Mouse (Mus musculus) lung, adult 2 months (tissue): ENCODE measurements around the gene Dlx6.

Experiments
- CTCF ChIP-seq: fragments of 200-500 bp; IDR thresholded peaks from 2 replicates; pipeline ENCODE4 v1.5.1; 2011; ENCODE audit warnings: mild to moderate bottlenecking, low read length, control low read depth; ENCODE audit not compliant: insufficient read depth
- POLR2A ChIP-seq: fragments of 200-500 bp; IDR thresholded peaks from 2 replicates; pipeline ENCODE4 v1.6.1; 2011; ENCODE audit warnings: low read depth, mild to moderate bottlenecking, control low read depth, low read length, borderline replicate concordance; ENCODE audit errors: extremely low read depth

DNA sequence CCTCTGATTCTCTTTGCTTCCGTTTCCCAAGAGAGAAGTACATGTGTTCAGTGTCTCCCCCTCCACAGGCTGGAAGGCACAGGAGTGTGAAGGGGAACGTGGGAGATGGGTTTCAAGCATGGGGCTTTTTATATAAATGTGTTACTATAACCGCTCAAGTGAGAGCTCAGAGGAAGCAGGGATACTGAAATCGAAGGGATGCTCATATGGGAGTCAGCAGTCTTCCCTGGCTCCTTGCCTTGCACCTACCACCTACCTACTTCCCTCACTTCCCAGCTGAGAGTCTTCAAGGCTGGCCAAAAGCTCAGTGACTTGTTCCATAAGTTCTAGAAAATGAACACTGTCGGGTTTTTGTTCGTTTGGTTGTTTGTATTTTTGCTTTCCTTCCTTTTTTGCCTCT lies 46.3 kb upstream of the Dlx6 start:
- TF ChIP-seq CTCF (no peak), POLR2A (no peak)
